ENCODE assay signal across 8 mouse cellular contexts in the genomic region with DNA sequence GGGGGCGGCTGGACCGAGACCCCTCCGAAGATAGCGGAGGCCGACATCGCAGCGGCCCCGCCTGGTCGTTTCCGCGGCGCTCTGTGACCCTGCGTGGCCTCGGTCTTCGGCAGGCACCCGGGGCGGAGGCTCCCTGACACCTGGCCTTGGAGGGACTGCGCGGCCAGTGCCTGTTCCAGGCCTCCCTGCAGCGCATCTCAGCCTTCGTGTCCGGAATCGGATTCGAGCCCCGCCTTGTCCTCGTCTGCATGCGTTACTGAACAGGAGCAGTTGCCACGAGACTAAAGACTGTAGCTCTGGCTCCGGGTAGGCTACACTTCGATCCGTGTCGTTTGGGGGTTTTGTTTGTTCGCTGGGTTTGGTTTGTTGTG. TPM values are rescaled to one million over a fixed set of nuclear protein-coding genes. Genes with fewer than 3 reads are reported as not detected.
DNase-seq lines count a peak whose midpoint lies in the region; ATAC-seq lines count a peak whose summit lies in the region.

No protein-coding gene starts in this region.

- H3K27me3 ChIP-seq in hindbrain, embryonic 14.5 days (ENCODE audit: control insufficient read depth, insufficient read depth, low read length): no peaks in the 10 kb centered on the region

- peak overlapping the region; percentile 92 for H3K4me2 ChIP-seq in hindbrain, embryonic 14.5 days (replicated peaks)

- peaks cover 2% of the 10 kb centered on the region; the same call in 1 of the 2 replicates for H3K4me1 ChIP-seq in brown adipose tissue, adult 24 weeks (ENCODE audit: control insufficient read depth, insufficient read depth, insufficient read length, low read length)
- H3K4me1 ChIP-seq in hindbrain, embryonic 14.5 days (replicated peaks; ENCODE audit: control insufficient read depth, insufficient read depth, low read length): peaks cover 15% of the 10 kb centered on the region

- under 1% methylated on average over 29 of the region's 33 CpGs for WGBS in hindbrain, embryonic 14.5 days

- H3K9ac ChIP-seq in hindbrain, embryonic 14.5 days: peak overlapping the region; percentile 87

- no peaks in the 10 kb centered on the region for H3K9me3 ChIP-seq in hindbrain, embryonic 14.5 days (ENCODE audit: control insufficient read depth, low read length)

- ATAC-seq in hindbrain, embryonic 14.5 days (ENCODE audit: low FRiP score): peak; percentile 67

- H3K36me3 ChIP-seq in hindbrain, embryonic 14.5 days (replicated peaks; ENCODE audit: control insufficient read depth, insufficient read depth): peaks cover 32% of the 10 kb centered on the region

- DNase-seq in layer of hippocampus, adult 11-12 months (ENCODE audit: low spot score): peak; percentile 25
- no peak for DNase-seq in layer of hippocampus, postnatal 14 days (ENCODE audit: low spot score in 2 of 2)
- DNase-seq in hindbrain, embryonic 14.5 days (ENCODE audit: low spot score): peak; percentile 47
- peak; percentile 49 for DNase-seq in mesoderm, embryonic 11.5 days (ENCODE audit: low read depth, low spot score)
- no peak for DNase-seq in urinary bladder, postnatal 4 days (ENCODE audit: low spot score in 2 of 2)
- no peak for DNase-seq in adrenal gland, postnatal 14 days
- DNase-seq in ovary, adult 18-20 months (ENCODE audit: low spot score): no peak

- no peak overlapping the region for H3K27ac ChIP-seq in brown adipose tissue, adult 24 weeks (replicated peaks; ENCODE audit: low read depth, low read length)
- H3K27ac ChIP-seq in hindbrain, embryonic 14.5 days: peak overlapping the region; percentile 65; the same call in 1 of the 2 replicates

- peak overlapping the region; percentile 87 for H3K4me3 ChIP-seq in brown adipose tissue, adult 24 weeks (ENCODE audit: insufficient read depth, low read depth, low read length)
- H3K4me3 ChIP-seq in hindbrain, embryonic 14.5 days (replicated peaks; ENCODE audit: low read length): peak overlapping the region; percentile 89

RNA-seq across cellular contexts. Expression of a gene that starts 0.3 kb away (rescaled TPM):
- 10 to 100 TPM; 28.8 to 29.4 TPM for total RNA-seq in layer of hippocampus, postnatal 14 days (2021)
- 12.9 and 13.6 TPM in 2 replicates for polyA plus RNA-seq in brown adipose tissue, adult 24 weeks (2012; ENCODE audit: insufficient read depth, insufficient read length, missing spikeins)
- polyA plus RNA-seq in hindbrain, embryonic 14.5 days (2014; fragmentation: Nextera tagmentation; extraction: Ambion mirVana): 15.3 and 16.4 TPM in 2 replicates
- total RNA-seq in adrenal gland, postnatal 14 days (2021): 22.3 and 24.8 TPM in 2 replicates

RNA-seq across cellular contexts. Expression of a gene that starts 0.4 kb away (rescaled TPM):
- 10 to 100 TPM; 10.0 to 16.9 TPM for total RNA-seq in layer of hippocampus, postnatal 14 days (2021)
- polyA plus RNA-seq in brown adipose tissue, adult 24 weeks (2012; ENCODE audit: insufficient read depth, insufficient read length, missing spikeins): 0.83 and 1.3 TPM in 2 replicates
- 8.0 and 10.0 TPM in 2 replicates for polyA plus RNA-seq in hindbrain, embryonic 14.5 days (2014; fragmentation: Nextera tagmentation; extraction: Ambion mirVana)
- 4.3 and 7.4 TPM in 2 replicates for total RNA-seq in adrenal gland, postnatal 14 days (2021)

RNA-seq across cellular contexts. Expression of a gene that starts 18.2 kb away (rescaled TPM):
- 10 to 100 TPM; 17.9 to 20.8 TPM for total RNA-seq in layer of hippocampus, postnatal 14 days (2021)
- 17.2 and 22.2 TPM in 2 replicates for polyA plus RNA-seq in brown adipose tissue, adult 24 weeks (2012; ENCODE audit: insufficient read depth, insufficient read length, missing spikeins)
- 57.3 and 60.5 TPM in 2 replicates for polyA plus RNA-seq in hindbrain, embryonic 14.5 days (2014; fragmentation: Nextera tagmentation; extraction: Ambion mirVana)
- 19.4 and 19.5 TPM in 2 replicates for total RNA-seq in adrenal gland, postnatal 14 days (2021)

RNA-seq across cellular contexts. Expression of a gene that starts 36.3 kb away (rescaled TPM):
- 10 to 100 TPM; 49.4 to 67.7 TPM for total RNA-seq in layer of hippocampus, postnatal 14 days (2021)
- polyA plus RNA-seq in brown adipose tissue, adult 24 weeks (2012; ENCODE audit: insufficient read depth, insufficient read length, missing spikeins): 20.1 and 24.0 TPM in 2 replicates
- polyA plus RNA-seq in hindbrain, embryonic 14.5 days (2014; fragmentation: Nextera tagmentation; extraction: Ambion mirVana): 9.9 and 12.3 TPM in 2 replicates
- total RNA-seq in adrenal gland, postnatal 14 days (2021): 39.8 and 44.3 TPM in 2 replicates

RNA-seq across cellular contexts. Expression of a gene that starts 50.8 kb away (rescaled TPM):
- 1 to 10 TPM; 6.8 to 10.0 TPM for total RNA-seq in layer of hippocampus, postnatal 14 days (2021)
- polyA plus RNA-seq in brown adipose tissue, adult 24 weeks (2012; ENCODE audit: insufficient read depth, insufficient read length, missing spikeins): 12.6 and 14.5 TPM in 2 replicates
- 12.1 and 16.6 TPM in 2 replicates for polyA plus RNA-seq in hindbrain, embryonic 14.5 days (2014; fragmentation: Nextera tagmentation; extraction: Ambion mirVana)
- total RNA-seq in adrenal gland, postnatal 14 days (2021): 31.4 and 33.0 TPM in 2 replicates

Comparison
In these comparisons a context has a peak if more than half of its experiments do, and no peak if none do; other contexts are left out.
1. DNase-seq: peak in layer of hippocampus, adult 11-12 months (single experiment), hindbrain, embryonic 14.5 days (single experiment) and mesoderm, embryonic 11.5 days (single experiment); none in layer of hippocampus, postnatal 14 days (0 of 2), urinary bladder, postnatal 4 days (0 of 2), adrenal gland, postnatal 14 days (single experiment) and ovary, adult 18-20 months (single experiment).